Mouse (Mus musculus) bone marrow macrophage, adult 2 months (primary cell): Measurements from ENCODE around the gene Arsk. TPM values are rescaled to one million over a fixed set of nuclear protein-coding genes. Genes with fewer than 3 reads are reported as not detected.

Experiments used
- H3K27ac ChIP-seq: 2 replicates; pipeline ENCODE4 v1.5.1; 2012; ENCODE audit warnings: low read depth, low read length; ENCODE audit not compliant: insufficient read depth
- H3K4me1 ChIP-seq: 2 replicates; pipeline ENCODE4 v1.6.1; 2012; ENCODE audit warnings: low read length; ENCODE audit not compliant: control insufficient read depth, insufficient read depth
- H3K4me3 ChIP-seq: 2 replicates; pipeline ENCODE4 v1.5.1; 2012; ENCODE audit warnings: mild to moderate bottlenecking, low read length, moderate library complexity; ENCODE audit not compliant: insufficient read depth
- CTCF ChIP-seq: IDR thresholded peaks from 2 replicates; pipeline ENCODE4 v1.5.1; 2012; ENCODE audit warnings: low read depth, mild to moderate bottlenecking, low read length, moderate library complexity
- POLR2A ChIP-seq: IDR thresholded peaks from 2 replicates; pipeline ENCODE4 v1.6.1; 2012; ENCODE audit warnings: mild to moderate bottlenecking, low read depth, low read length, borderline replicate concordance
- polyA plus RNA-seq: library from polyadenylated mRNA; stranded (reverse); fragments of >200 nt; gene quantifications from 2 replicates; pipeline ENCODE4 v1.2.4, GENCODE M21; 2012; ENCODE audit not compliant: missing spikeins, insufficient read depth, insufficient read length

Arsk gene
- 23.0 and 26.7 TPM in 2 replicates for polyA plus RNA-seq

- TF ChIP-seq POLR2A = no peak
- no peak for TF ChIP-seq CTCF
- Histone ChIP-seq H3K4me3 (peak within 1 kb of the TSS; percentile 85), H3K27ac (peak within 1 kb of the TSS; percentile 73), H3K4me1 (peaks cover 8% of the 10 kb centered on the region)
These were observed at the start of gene Arsk, which contains the start of gene Ttc37 for GRCm38 (mm10) chr13:76098493-76099303. Gene Arsk (minus strand): TSS chr13:76098660. Gene Ttc37 (plus strand): TSS chr13:76098734.

- no peak overlapping the region for H3K27ac ChIP-seq
- TF ChIP-seq CTCF (no peak), POLR2A (no peak)
- no peaks in the 10 kb centered on the region; the same call in 1 of the 2 replicates for H3K4me1 ChIP-seq
- H3K4me3 ChIP-seq = no peak overlapping the region
These were observed 42.8 kb upstream of the Arsk start for GRCm38 (mm10) chr13:76141117-76141808.

- no peaks in the 10 kb centered on the region for H3K4me1 ChIP-seq
- TF ChIP-seq CTCF (no peak), POLR2A (no peak)
- no peak overlapping the region for H3K4me3 ChIP-seq
- H3K27ac ChIP-seq = no peak overlapping the region
These were observed 40.4 kb upstream of the Arsk start for GRCm38 (mm10) chr13:76138862-76139261.

- H3K4me1 ChIP-seq = peaks cover 3% of the 10 kb centered on the region; the same call in 1 of the 2 replicates
- no peak overlapping the region for H3K4me3 ChIP-seq
- TF ChIP-seq POLR2A (no peak), CTCF (no peak)
- no peak overlapping the region for H3K27ac ChIP-seq
These were observed 34.0 kb upstream of the Arsk start for GRCm38 (mm10) chr13:76132415-76132814.

- H3K27ac ChIP-seq = no peak overlapping the region
- no peak for TF ChIP-seq CTCF
- no peak for TF ChIP-seq POLR2A
These were observed 30.3 kb upstream of the Arsk start for GRCm38 (mm10) chr13:76128799-76129198.

GRCm38 (mm10) chr13:76109069-76109824 is 10.8 kb upstream of the Arsk start:
- Histone ChIP-seq H3K27ac (no peak overlapping the region), H3K4me1 (no peaks in the 10 kb centered on the region), H3K4me3 (no peak overlapping the region)
- TF ChIP-seq POLR2A = no peak
- TF ChIP-seq CTCF = no peak

More at GRCm38 (mm10) chr13:76128799-76129198, 30.3 kb upstream of the Arsk start:
- no peak overlapping the region for H3K4me3 ChIP-seq
- peaks cover 3% of the 10 kb centered on the region; the same call in 1 of the 2 replicates for H3K4me1 ChIP-seq

GRCm38 (mm10) chr13:76101989-76102388 is 3.5 kb upstream of the Arsk start:
- no peak overlapping the region for H3K27ac ChIP-seq
- peaks cover 8% of the 10 kb centered on the region for H3K4me1 ChIP-seq
- no peak for TF ChIP-seq POLR2A
- TF ChIP-seq CTCF = no peak
- H3K4me3 ChIP-seq = no peak overlapping the region

- Histone ChIP-seq H3K4me3 (peak overlapping the region; percentile 77), H3K4me1 (peaks cover 8% of the 10 kb centered on the region), H3K27ac (peak overlapping the region; percentile 73)
- TF ChIP-seq CTCF = no peak
- TF ChIP-seq POLR2A = no peak
These were observed 356 bp downstream of the Arsk start for GRCm38 (mm10) chr13:76098116-76098492.

- no peaks in the 10 kb centered on the region for H3K4me1 ChIP-seq
- H3K4me3 ChIP-seq = no peak overlapping the region
- TF ChIP-seq CTCF (no peak), POLR2A (no peak)
- no peak overlapping the region for H3K27ac ChIP-seq
These were observed 24.1 kb downstream of the Arsk start for GRCm38 (mm10) chr13:76074323-76074722.
